Mouse (Mus musculus): Measurements from ENCODE around the gene Ubqln1.

Ubqln1 gene

GRCm38 (mm10) chr13:58215592-58216341, at the start of gene Ubqln1:
Ubqln1 (minus strand) TSS chr13:58215653.
- peak; percentile 86 to 94 for DNase-seq

GRCm38 (mm10) chr13:58263546-58263945, 48.1 kb upstream of the Ubqln1 start:
- no peak for DNase-seq

- no peak for DNase-seq
Observed at GRCm38 (mm10) chr13:58261674-58262073, 46.2 kb upstream of the Ubqln1 start.

GRCm38 (mm10) chr13:58253268-58253667, 37.8 kb upstream of the Ubqln1 start:
- peak in 1 of 2 experiments; percentile 13 for DNase-seq

GRCm38 (mm10) chr13:58248957-58249356, 33.5 kb upstream of the Ubqln1 start:
- DNase-seq: peak in 1 of 2 experiments; percentile 51

DNA sequence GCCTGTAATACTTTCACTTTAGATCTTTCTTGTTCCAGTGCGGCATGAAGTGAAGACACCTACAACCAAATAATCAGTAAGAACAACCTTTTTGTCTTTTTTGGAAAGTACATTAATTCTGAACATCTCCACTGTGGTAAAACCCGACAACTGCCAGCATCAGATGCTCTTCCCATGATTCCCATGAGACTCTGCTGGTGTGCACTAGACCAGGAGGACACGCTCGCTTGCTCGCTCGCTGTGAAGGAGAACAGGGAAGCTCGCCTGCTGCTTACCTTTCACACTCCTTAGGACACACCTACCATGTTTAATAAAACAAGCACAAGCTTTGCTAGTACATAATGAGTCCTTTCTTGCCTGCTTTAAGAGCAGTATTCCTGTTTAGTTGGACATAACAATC, 21.1 kb upstream of the Ubqln1 start:
- DNase-seq: no peak

DNA sequence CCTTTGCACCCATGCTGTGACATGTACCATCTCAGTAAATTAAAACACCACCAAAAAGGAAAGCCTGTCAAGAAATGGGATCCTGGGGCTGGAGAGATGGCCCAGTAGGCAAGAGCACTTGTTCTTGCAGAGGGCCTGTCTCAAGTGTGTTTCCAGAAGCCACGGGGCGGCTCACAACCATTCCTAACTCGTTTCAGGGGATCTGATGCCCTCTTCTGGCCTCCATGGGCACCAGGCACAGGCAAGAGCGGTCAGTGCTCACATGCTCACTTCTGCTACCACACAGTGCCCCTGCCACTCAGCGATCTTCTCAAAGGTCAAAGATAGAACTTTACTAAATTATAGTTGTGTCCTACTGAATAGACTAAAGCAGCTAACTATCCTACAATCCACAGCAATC, 17.2 kb upstream of the Ubqln1 start:
- peak; percentile 65 to 75 for DNase-seq

GRCm38 (mm10) chr13:58232070-58232469, 16.6 kb upstream of the Ubqln1 start:
- DNase-seq: no peak

DNA sequence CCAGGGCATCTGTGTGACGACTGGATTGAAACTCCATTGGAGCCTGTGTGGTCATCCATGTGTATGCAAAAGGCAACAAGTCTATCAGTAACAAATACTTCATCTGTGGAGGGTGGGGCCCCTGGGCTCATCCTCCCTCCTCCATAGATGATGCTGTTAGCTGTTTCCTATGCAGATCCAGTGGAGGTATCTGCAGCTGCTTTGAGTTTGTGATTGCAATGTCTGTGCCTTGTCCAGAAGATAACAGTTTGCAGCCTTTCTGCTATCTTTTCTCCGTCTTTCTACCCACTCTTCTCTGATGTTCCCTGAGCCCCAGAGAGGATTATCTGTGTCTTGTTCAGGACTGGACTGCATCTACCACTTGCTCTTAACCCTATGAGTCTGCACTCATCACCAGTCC, 13.2 kb upstream of the Ubqln1 start:
- DNase-seq: no peak

DNA sequence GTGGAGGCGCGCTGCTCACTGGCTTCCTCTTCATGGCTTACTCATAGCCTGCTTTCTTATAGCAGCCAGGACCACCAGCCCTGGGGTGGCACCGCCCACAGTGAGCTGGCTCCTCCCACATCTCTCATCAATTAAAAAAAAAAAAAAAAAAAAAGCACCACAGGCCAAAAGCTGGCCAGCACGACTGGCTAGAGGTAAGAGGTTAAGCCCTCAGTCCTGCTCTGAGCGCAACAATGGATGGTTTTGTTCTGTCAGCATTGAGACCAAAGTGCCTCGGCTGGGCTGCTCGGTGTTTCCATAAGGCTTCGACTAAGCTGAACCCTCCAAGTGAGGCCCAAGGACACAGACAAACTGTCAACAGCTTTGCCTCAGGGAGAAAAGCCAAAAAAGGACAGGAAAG, 10.2 kb upstream of the Ubqln1 start:
- no peak for DNase-seq

DNA sequence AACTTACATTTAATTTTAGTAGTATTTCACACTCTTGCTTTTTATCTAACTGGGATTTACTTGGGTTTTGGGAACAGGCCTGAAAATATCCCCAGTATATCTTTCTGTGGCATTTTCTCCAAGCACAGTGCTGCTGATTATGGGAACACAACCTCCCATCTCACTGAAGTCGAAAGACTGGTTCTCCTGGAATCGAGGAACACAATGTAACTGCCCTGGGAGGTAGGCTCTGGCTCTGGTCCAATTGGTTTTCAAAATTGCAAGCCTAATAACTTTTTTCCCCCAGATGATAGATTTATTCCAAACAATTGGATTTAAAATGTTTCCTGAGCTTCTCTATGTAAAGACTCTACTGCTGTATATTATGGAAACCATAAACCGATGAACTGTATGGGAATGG, 4.8 kb upstream of the Ubqln1 start:
- peak; percentile 46 to 52 for DNase-seq

- DNase-seq: no peak
Observed at GRCm38 (mm10) chr13:58217536-58217935, 2.1 kb upstream of the Ubqln1 start.

- DNase-seq: peak; percentile 23 to 81
Observed at GRCm38 (mm10) chr13:58216395-58216794, 942 bp upstream of the Ubqln1 start.

DNA sequence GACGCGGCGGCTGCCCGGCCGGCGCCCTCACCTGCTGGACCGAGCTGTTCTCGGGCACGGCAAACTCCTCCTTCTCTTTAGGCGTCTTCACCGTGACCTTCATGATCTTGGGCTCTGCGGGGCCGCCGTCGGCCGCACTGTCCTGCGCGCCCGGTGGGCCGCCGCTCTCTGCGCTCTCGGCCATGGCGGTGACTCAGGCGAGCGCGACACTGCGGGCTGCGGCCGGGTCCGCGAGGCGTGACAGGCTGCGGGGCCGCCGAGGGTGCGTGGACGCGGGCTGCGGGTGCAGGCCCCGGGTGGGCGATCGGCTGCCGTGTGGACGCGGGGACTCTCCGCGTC, 231 bp downstream of the Ubqln1 start:
- no peak for DNase-seq

- DNase-seq: peak in 1 of 2 experiments; percentile 39
Observed at GRCm38 (mm10) chr13:58214346-58215252, 854 bp downstream of the Ubqln1 start.

DNA sequence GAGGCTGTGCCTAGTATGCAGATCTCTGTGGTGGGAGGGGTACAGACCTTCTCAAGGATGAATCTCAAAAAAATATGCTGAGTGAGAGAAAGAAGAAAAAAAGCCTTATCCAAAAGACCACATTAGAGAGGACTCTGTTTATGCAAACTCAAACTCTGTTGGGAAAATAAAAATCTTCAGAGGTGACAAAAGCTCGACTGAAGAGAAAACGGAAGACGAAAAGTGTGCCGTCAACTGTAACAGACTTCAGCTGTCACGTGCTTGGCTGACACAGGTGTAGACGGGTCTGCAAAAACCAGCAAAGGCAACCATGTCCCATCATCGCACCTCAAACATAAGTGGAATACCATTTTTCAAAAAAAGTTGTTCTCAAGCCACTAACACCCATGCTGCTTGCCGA, 1.7 kb downstream of the Ubqln1 start:
- DNase-seq: peak in 1 of 2 experiments; percentile 27

DNA sequence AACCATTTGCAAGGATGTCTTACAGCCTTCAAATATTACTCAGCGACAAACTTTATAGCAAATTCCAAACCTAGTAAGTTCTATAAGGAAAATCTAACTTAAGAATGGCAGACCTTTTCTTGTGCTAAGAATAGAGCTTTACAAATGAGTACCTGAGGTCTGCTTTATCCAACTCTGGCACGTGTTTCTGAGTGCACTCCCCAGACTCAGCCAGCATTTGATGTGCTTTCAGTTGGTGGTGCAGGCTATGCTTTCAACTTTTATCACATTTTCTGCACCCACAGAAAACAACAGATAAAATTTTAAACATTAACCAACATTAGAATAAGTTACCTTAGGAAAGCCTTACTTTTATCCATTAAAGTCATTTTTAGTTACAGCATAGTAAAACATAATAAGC, 2.9 kb downstream of the Ubqln1 start:
- DNase-seq: no peak

GRCm38 (mm10) chr13:58210441-58210840, 5.0 kb downstream of the Ubqln1 start:
- no peak for DNase-seq

GRCm38 (mm10) chr13:58206084-58206483, 9.4 kb downstream of the Ubqln1 start:
- DNase-seq: no peak

DNA sequence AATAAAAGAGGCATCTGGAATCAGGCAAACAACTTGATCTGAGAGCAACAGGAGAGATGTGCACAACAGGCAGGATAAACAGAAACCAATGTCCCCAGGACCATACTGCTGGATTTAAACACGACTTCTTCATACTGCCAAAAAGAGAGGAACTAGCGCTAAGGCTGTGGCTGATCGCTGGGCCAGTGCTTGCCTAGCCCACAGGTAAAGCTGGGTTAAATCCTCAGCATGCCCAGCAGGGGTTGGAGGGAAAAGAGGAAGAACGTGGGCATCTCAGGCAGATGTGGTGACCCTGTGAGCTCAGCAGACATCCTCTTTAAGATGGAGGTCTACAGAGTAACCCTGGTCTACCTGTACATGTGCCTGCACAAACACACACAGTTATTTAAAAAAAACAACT, 10.5 kb downstream of the Ubqln1 start:
- no peak for DNase-seq

DNA sequence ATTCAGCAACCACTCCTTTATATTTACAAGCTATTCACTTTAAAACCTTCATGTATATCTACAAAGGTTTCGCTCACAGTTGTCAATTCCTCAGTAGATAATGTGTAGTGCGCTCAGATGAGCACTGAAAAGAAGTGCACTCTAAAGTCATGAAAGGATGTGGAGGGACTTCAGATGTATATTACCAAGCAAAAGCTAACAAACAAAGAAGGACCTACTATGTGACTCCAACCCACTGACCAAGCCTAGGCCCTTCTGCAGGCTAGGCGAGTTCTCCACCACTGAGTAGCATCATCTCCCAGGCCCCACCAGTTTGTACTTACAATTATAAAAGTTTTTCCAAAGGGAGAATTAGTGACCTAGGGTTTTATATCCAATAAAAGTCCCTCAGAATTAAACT, 11.3 kb downstream of the Ubqln1 start:
- no peak for DNase-seq

- no peak for DNase-seq
Observed at GRCm38 (mm10) chr13:58202903-58203302, 12.6 kb downstream of the Ubqln1 start.

GRCm38 (mm10) chr13:58201908-58202307, 13.5 kb downstream of the Ubqln1 start:
- DNase-seq: no peak

GRCm38 (mm10) chr13:58201343-58201742, 14.1 kb downstream of the Ubqln1 start:
- no peak for DNase-seq
